Mouse (Mus musculus) layer of hippocampus, adult 2 months (tissue): Measurements from ENCODE around the gene Pias4. TPM values are rescaled to one million over a fixed set of nuclear protein-coding genes. Genes with fewer than 3 reads are reported as not detected.

Experiments
- DNase-seq, 2 experiments: peaks; one replicate each; pipeline ENCODE4 v3.0.0; 2022; ENCODE audit warnings: low spot score in 2 of 2
- H3K27ac ChIP-seq: fragments of 200-600 bp; 2 replicates; pipeline ENCODE4 v1.8.1; 2022
- H3K4me3 ChIP-seq: fragments of 200-600 bp; 2 replicates; pipeline ENCODE4 v1.8.1; 2022; ENCODE audit warnings: mild to moderate bottlenecking
- CTCF ChIP-seq: fragments of 200-600 bp; conservative IDR thresholded peaks from 2 replicates; pipeline ENCODE4 v1.8.1; 2022; ENCODE audit warnings: antibody characterized with exemption, mild to moderate bottlenecking, moderate library complexity
- total RNA-seq, 2 experiments: library from RNA; stranded (reverse); gene quantifications; 2 replicates each; pipeline ENCODE4 v1.2.3; 2021

The Pias4 gene
- total RNA-seq, 2 experiments from 2014 or later, result 29.4 to 29.5 TPM

DNA sequence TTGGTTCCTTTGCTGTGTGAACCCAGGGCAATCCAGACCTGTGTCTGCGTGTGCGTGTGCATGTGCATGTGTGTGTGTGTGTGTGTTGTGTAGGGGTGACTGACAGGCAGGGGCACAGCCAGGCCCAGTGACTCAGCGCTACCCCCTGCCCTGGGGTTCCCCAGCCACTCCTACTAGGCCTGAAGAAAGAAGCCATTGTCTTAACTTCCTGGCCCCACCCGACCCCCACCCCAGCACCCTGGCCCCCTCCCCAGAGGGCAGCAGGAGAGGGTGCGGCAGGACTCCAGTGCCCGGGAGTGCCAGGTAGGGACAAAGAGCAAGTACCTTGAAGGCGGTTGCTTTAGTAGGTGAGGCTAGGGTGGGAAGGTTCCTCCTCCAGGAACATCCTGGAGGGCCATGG lies 21.9 kb downstream of the Pias4 start:
- no peak for DNase-seq
- TF ChIP-seq CTCF, result no peak
- Histone ChIP-seq H3K27ac (peak overlapping the region; percentile 62; the same call in 1 of the 2 replicates), H3K4me3 (no peak overlapping the region)

DNA sequence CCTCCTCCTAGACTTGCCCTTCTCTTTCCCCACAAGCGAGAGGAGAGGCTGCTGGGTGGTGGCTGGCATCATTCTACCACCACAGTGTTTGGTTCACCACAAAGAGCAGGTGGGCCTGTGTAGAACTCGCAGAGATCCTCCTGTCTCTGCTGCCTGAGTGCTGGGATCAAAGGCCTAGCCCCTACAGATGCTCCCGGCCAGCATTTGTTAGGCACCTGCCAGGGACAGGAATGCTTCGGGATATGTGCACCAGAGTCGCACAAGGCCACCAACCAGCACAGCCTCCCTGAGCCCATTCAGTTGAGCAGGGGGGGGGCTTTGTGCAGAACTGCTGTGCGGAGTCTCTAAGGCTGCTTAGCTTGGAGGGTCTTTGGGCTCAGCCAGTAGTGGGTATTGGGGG lies 22.4 kb downstream of the Pias4 start:
- no peak for DNase-seq
- Histone ChIP-seq H3K4me3 (no peak overlapping the region), H3K27ac (peak overlapping the region; percentile 14; the same call in 1 of the 2 replicates)
- no peak for TF ChIP-seq CTCF

DNA sequence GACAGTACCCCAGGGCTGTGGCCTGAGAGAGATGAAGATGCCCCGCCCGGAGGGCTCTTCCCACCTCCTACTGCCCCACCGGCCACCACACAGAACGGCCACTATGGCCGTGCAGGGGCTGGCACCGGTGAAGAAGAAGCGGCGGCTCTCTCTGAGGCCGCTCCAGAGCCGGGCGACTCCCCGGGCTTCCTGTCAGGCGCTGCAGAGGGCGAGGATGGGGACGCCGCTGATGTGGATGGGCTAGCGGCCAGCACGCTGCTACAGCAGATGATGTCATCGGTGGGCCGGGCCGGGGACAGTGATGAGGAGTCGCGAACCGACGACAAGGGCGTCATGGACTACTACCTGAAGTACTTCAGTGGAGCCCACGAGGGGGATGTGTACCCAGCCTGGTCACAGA lies 23.1 kb downstream of the Pias4 start:
- H3K4me3 ChIP-seq, result no peak overlapping the region
- TF ChIP-seq CTCF, result no peak
- H3K27ac ChIP-seq, result no peak overlapping the region
- no peak for DNase-seq

DNA sequence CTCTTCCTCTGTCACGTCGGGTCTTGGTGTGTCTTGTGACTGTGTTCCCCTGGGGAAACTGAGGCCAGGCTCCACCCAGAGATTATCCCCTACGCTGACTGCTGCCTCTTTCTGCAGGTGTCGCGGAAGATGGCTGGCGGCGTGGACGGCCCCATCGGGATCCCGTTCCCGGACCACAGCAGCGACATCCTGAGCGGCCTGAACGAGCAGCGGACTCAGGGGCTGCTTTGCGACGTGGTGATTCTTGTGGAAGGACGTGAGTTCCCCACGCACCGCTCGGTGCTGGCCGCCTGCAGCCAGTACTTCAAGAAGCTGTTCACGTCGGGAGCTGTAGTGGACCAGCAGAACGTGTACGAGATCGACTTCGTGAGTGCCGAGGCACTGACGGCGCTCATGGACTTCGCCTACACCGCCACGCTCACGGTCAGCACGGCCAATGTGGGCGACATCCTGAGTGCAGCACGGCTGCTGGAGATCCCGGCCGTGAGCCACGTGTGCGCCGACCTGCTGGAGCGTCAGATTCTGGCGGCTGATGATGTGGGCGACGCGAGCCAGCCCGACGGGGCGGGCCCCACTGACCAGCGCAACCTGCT lies 23.8 kb downstream of the Pias4 start:
- TF ChIP-seq CTCF, result no peak
- H3K4me3 ChIP-seq, result no peak overlapping the region
- DNase-seq, result no peak
- H3K27ac ChIP-seq, result no peak overlapping the region

DNA sequence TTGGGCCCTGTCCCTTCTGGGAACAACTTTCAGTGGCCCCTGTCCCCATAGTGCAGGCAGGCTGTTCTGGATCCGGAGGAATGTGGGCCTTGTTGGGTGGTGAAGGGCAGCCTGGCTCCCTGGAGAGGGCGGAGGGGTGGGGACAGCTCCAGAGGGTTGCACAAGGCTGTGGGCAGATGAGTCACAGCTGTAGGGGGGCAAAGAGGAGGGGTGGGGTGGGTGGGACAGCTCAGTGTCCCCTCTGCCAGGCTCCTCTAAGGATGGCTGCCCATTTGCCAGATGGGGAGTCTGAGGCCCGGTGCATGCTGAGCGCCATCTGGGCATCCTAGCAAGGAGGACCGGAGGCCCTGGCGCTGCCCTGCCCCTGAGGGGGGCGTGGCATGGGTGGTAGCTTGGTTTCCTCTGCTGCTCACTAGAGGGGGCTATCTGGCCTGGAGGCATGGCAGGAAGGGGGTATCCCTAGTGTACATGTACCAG lies 24.5 kb downstream of the Pias4 start:
- TF ChIP-seq CTCF, result peak; percentile 41
- peak overlapping the region; percentile 75 for H3K27ac ChIP-seq
- DNase-seq, result no peak

DNA sequence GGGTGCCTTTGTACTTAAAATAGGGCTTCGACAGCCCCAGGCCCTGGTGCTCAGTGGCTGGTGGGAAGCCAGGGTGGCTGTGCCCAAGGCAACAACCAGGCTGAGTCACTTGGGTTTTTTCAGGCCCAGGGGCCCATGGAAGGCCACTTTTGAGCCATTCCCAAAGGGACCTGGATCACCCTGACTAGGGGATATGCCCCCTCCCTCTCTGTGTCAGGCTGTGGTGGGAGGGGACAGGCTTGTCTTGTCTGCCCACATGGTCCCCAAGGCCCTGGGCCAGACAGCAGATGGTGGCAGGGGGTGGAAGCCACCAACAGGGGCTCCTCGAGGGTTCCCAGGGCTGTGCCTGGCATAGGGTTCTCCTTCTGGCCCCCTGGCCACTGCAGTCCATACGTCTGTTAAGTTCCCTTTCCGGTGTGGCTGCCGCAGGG lies 25.2 kb downstream of the Pias4 start:
- peak overlapping the region; percentile 75 for H3K27ac ChIP-seq

More for the DNA sequence above, 24.5 kb downstream of the Pias4 start:
- no peak overlapping the region for H3K4me3 ChIP-seq

DNA sequence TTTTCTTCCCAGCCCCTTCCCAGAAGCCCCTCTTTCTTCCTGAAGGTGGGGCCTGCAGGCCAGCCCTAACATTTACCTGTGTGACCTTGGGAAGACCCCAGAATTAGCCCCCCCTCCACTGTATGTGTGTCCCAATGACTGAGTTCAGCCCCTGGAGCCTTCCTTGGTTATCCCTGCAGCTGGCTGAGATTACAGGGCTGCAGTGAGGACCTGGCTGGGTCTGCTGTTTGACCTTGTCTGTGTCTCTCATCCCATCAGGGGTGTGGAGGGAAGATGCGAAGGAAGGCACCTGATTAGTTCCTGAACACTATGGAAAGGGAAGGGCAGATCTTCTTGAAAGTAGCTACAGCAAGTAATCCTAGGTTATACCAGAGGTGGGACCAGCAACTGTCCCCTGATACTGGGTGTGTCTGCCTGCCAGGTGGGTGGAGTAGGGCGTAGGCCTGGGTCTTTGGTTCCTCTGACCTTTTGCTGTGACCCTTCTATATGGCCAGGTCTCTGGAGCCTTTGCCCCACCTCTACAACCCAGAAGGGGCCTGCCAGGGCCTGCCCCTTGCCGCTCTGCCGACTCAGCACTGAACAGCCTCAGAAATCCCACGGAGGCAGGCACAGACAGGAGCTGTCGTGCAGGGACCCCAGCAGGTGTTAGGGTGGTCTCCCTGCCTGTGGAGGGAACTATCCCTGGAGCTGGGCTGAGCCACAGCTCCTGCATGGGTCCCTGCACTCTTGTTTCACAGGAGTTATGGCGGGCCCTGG lies 26.1 kb downstream of the Pias4 start:
- no peak for TF ChIP-seq CTCF
- Histone ChIP-seq H3K4me3 (no peak overlapping the region; the same call in 1 of the 2 replicates), H3K27ac (peak overlapping the region; percentile 98; the same call in 1 of the 2 replicates)
- no peak for DNase-seq

More for the DNA sequence above, 25.2 kb downstream of the Pias4 start:
- no peak for DNase-seq
- TF ChIP-seq CTCF, result no peak
- no peak overlapping the region for H3K4me3 ChIP-seq

DNA sequence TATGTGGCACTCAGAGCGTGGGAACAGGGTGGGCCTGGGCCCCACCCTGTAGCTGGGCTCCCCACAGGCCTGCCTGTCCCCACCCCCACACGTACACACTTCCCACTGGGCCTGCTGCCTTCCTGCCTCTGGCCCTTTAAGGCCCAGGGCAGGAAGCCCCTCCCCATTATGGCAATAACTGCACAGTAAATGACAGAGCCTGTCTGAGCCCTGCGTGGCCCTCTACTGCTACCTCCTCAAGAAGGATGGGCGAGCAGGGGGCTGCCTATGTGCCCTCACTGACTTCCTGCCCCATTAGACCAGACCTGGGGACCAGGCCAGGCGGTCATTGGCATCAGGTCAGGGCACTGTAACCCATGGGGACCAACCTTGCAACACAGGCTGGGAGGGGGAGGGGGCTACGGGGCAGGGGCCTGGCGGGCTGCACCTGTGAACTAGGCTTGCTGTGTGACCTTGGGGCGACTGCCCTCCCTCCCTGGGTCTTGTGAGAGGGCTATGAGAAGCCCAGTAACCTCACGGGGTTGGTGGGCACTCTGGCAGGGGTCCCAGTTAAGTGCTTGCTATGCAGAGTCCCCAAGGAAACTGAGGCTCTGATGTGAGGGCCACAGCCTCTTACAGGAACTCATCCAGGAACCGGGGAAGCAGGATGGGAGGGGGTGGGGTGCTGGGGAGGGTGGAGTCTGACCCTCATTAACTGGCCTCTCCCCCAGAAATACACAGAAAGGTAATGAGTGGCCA lies 26.8 kb downstream of the Pias4 start:
- Histone ChIP-seq H3K4me3 (peak overlapping the region; percentile 82), H3K27ac (peak overlapping the region; percentile 98)
- no peak for TF ChIP-seq CTCF
- DNase-seq, result no peak

DNA sequence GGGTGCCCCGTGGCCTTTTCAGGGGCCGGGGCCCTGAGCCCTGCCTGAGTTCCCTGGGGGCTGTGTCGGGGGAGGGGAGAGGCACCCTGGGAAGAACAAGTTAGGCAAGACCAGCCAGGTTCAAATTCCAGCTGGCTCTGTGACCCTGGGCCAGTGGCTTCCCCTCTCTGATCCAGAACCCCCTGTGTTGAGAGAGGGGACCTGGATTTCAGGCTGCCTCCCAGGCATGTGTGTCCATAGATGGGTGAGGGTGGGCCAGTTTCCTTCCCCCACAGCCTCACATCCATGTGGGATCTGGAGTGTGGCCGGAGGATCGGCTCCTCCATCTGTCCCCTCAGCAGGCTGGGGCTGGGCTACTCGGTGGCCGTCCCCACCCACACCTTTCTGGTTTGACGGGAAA lies 27.7 kb downstream of the Pias4 start:
- DNase-seq, result no peak
- TF ChIP-seq CTCF, result no peak
- Histone ChIP-seq H3K27ac (peak overlapping the region; percentile 98), H3K4me3 (peak overlapping the region; percentile 82; the same call in 1 of the 2 replicates)

DNA sequence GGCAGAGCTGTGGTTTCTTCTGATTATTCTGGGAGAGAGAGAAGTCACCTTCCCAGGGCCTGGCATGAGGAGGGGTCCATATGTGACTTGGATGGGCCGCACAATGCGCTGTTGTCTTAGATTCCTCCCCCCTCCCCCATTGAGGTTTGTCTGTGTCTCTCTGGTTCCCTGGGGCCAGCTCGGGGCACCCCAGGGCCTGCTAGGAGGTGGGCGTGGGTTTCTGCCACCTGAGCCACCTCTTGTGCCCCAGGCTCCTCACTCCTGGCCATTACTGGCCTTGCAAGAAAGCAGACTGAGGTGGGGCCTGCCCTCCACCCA lies 28.2 kb downstream of the Pias4 start:
- DNase-seq, result no peak
- peak overlapping the region; percentile 82 for H3K4me3 ChIP-seq
- TF ChIP-seq CTCF, result no peak
- H3K27ac ChIP-seq, result peak overlapping the region; percentile 98; the same call in 1 of the 2 replicates

DNA sequence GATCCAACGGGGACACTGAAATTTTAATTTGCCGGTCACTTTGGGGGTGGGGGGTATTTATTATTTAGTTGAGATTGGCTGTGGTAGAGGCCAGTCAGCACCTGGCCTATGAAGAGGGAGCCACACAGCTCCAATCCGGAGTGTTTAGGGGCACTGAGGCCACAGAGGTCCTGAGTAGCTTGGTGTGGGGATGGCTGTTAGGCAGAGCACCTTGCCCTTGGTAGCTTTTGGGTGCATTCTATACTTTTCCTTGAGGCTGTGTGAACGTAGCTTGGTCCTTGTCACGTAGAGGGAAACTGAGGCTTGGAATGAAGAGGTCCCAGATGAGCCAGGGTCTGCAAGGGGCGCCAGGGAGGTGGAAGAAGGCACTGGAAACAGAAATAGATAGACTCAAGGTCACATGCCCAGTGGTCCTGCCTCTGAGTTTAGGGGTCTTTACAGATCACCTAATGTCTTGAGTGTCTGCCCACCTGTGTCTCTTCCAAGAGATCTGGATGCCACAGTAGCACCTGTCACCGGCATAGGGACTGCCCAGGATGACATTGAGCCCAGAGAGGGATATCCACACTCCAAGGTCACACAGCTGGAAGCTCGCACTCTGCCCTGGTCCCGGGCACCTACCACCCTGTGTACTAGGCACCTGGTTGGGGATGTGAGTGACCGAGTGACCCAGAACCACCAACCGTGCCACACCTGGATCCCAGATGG lies 28.7 kb downstream of the Pias4 start:
- H3K27ac ChIP-seq, result peak overlapping the region; percentile 98
- DNase-seq, result no peak

DNA sequence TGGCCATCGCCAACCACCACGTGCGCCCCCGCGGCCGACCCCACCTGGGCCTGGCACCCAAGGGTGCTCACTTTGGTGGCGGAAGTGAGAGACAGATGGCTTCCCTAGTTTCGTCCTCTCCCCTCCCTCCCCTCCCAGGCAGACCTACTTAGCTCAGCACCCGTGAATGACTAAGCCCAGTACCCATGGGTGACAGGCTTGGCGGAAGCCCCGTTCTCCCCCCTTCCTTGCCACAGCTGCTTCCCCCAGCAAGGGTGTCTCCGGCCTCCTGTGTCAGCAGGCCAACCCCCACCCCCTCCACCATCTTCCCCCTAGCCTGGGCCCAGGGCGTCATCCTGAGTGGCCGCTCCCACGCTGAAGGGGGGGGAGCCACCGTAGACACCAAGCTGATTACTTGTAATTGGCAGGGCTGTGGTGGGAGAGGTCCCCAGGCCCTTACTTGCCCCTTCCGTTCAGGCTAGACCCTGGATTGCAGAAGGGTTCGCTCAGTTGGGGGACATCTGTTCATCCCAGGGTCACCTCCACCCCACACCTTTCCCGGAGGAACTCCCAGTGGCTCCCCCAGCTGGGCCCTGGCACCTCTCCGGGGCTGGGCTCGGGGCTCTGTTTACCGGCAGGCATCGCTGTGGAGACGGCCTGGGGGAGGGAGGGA lies 29.5 kb downstream of the Pias4 start:
- no peak for DNase-seq
- no peak for TF ChIP-seq CTCF
- H3K4me3 ChIP-seq, result peak overlapping the region; percentile 82
- peak overlapping the region; percentile 98 for H3K27ac ChIP-seq

More for the DNA sequence above, 28.7 kb downstream of the Pias4 start:
- H3K4me3 ChIP-seq, result peak overlapping the region; percentile 82
- TF ChIP-seq CTCF, result no peak
